Mouse (Mus musculus): ENCODE data around the gene Nckap1. TPM values are rescaled to one million over a fixed set of nuclear protein-coding genes. Genes with fewer than 3 reads are reported as not detected.

Gene Nckap1
- polyA plus RNA-seq, 1 experiment = 30.4 TPM

GRCm38 (mm10) chr2:80612796-80613195 lies 31.6 kb upstream of the Nckap1 start:
- Histone ChIP-seq H3K79me3 (ENCODE audit: low read depth) (no peaks in the 10 kb centered on the region), H3K27me3 (ENCODE audit: control insufficient read depth, insufficient read depth, insufficient read length) (no peaks in the 10 kb centered on the region), H3K79me2 (ENCODE audit: control insufficient read depth, insufficient read depth) (no peaks in the 10 kb centered on the region), H3K36me3 (ENCODE audit: control insufficient read depth, insufficient read depth) (no peaks in the 10 kb centered on the region), H3ac (ENCODE audit: control insufficient read depth, insufficient read length, low read depth) (no peak overlapping the region), H3K4me3 (ENCODE audit: insufficient read depth, poor library complexity, severe bottlenecking) (no peak overlapping the region)
- no peak for TF ChIP-seq MYOG (IDR thresholded peaks at IDR 0.05; ENCODE audit: control insufficient read depth, extremely low read depth, insufficient read length)
- TF ChIP-seq CTCF (IDR thresholded peaks at IDR 0.05; ENCODE audit: control insufficient read depth, insufficient read depth, insufficient read length) = no peak
- no peak for TF ChIP-seq FOSL1 (IDR thresholded peaks at IDR 0.05; ENCODE audit: insufficient read depth, low read length, poor library complexity, severe bottlenecking)
- no peak for TF ChIP-seq USF1 (IDR thresholded peaks at IDR 0.05; ENCODE audit: low read depth)
- TF ChIP-seq MAX (IDR thresholded peaks at IDR 0.05) = no peak
- TF ChIP-seq CEBPB (IDR thresholded peaks at IDR 0.05; ENCODE audit: low read depth) = no peak
- TF ChIP-seq MYOD1 (IDR thresholded peaks at IDR 0.05; ENCODE audit: control insufficient read depth, insufficient read length, low read depth) = no peak

- no peaks in the 10 kb centered on the region for H3K27me3 ChIP-seq (ENCODE audit: control insufficient read depth, insufficient read depth, insufficient read length)
- TF ChIP-seq USF1 (IDR thresholded peaks at IDR 0.05; ENCODE audit: low read depth) (no peak), MAX (IDR thresholded peaks at IDR 0.05) (no peak), FOSL1 (IDR thresholded peaks at IDR 0.05; ENCODE audit: insufficient read depth, low read length, poor library complexity, severe bottlenecking) (no peak), CEBPB (IDR thresholded peaks at IDR 0.05; ENCODE audit: low read depth) (no peak), MYOG (IDR thresholded peaks at IDR 0.05; ENCODE audit: control insufficient read depth, extremely low read depth, insufficient read length) (no peak), CTCF (IDR thresholded peaks at IDR 0.05; ENCODE audit: control insufficient read depth, insufficient read depth, insufficient read length) (no peak), MYOD1 (IDR thresholded peaks at IDR 0.05; ENCODE audit: control insufficient read depth, insufficient read length, low read depth) (no peak)
- H3K79me2 ChIP-seq (ENCODE audit: control insufficient read depth, insufficient read depth) = no peaks in the 10 kb centered on the region
- no peaks in the 10 kb centered on the region for H3K36me3 ChIP-seq (ENCODE audit: control insufficient read depth, insufficient read depth)
- H3K4me3 ChIP-seq (ENCODE audit: insufficient read depth, poor library complexity, severe bottlenecking) = no peak overlapping the region
- no peak overlapping the region for H3ac ChIP-seq (ENCODE audit: control insufficient read depth, insufficient read length, low read depth)
- no peaks in the 10 kb centered on the region for H3K79me3 ChIP-seq (ENCODE audit: low read depth)
Measured at GRCm38 (mm10) chr2:80612286-80612685, 31.1 kb upstream of the Nckap1 start.

DNA sequence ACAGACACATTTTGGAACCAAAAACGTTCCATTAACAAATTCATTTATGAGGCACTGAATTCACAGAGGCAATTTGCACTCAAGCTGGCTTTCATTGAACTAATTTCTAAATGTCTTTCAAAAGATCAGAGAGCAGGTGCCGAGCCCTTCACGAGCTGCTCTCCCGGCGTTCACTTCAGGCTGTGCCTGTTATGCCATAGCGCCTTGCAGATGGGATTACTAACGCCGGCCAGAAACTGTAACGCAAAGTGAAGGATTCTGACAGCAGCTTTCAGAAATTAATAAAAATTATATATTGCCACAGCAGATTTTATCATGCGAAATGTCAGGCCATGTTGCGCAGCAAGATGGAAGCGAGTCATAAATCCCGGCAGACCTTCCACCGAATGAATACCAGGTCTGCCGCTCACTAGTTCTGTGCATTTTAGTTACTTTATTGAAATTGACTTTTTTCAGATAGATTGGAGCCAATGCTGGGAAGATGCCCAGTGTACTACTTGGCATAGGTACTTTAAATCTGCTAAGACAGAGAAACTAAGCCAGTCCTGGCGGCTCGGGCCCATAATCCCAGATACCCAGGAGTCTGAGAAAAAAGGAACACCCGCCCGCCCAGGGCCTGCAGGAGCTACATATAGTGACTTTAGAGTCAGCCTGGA lies 22.7 kb upstream of the Nckap1 start:
- Histone ChIP-seq H3K4me3 (ENCODE audit: insufficient read depth, poor library complexity, severe bottlenecking) (no peak overlapping the region), H3K27me3 (ENCODE audit: control insufficient read depth, insufficient read depth, insufficient read length) (no peaks in the 10 kb centered on the region), H3ac (ENCODE audit: control insufficient read depth, insufficient read length, low read depth) (no peak overlapping the region), H3K79me3 (ENCODE audit: low read depth) (no peaks in the 10 kb centered on the region), H3K79me2 (ENCODE audit: control insufficient read depth, insufficient read depth) (no peaks in the 10 kb centered on the region), H3K36me3 (ENCODE audit: control insufficient read depth, insufficient read depth) (no peaks in the 10 kb centered on the region)
- TF ChIP-seq MYOG (IDR thresholded peaks at IDR 0.05; ENCODE audit: control insufficient read depth, extremely low read depth, insufficient read length) = no peak
- no peak for TF ChIP-seq USF1 (IDR thresholded peaks at IDR 0.05; ENCODE audit: low read depth)
- no peak for TF ChIP-seq CEBPB (IDR thresholded peaks at IDR 0.05; ENCODE audit: low read depth)
- TF ChIP-seq MYOD1 (IDR thresholded peaks at IDR 0.05; ENCODE audit: control insufficient read depth, insufficient read length, low read depth) = no peak
- TF ChIP-seq MAX (IDR thresholded peaks at IDR 0.05) = no peak
- TF ChIP-seq FOSL1 (IDR thresholded peaks at IDR 0.05; ENCODE audit: insufficient read depth, low read length, poor library complexity, severe bottlenecking) = no peak
- TF ChIP-seq CTCF (IDR thresholded peaks at IDR 0.05; ENCODE audit: control insufficient read depth, insufficient read depth, insufficient read length) = no peak

GRCm38 (mm10) chr2:80602756-80603155 lies 21.6 kb upstream of the Nckap1 start:
- Histone ChIP-seq H3K79me2 (ENCODE audit: control insufficient read depth, insufficient read depth) (no peaks in the 10 kb centered on the region), H3ac (ENCODE audit: control insufficient read depth, insufficient read length, low read depth) (no peak overlapping the region), H3K79me3 (ENCODE audit: low read depth) (no peaks in the 10 kb centered on the region), H3K27me3 (ENCODE audit: control insufficient read depth, insufficient read depth, insufficient read length) (no peaks in the 10 kb centered on the region), H3K4me3 (ENCODE audit: insufficient read depth, poor library complexity, severe bottlenecking) (no peak overlapping the region), H3K36me3 (ENCODE audit: control insufficient read depth, insufficient read depth) (no peaks in the 10 kb centered on the region)
- TF ChIP-seq MAX (IDR thresholded peaks at IDR 0.05) (no peak), MYOG (IDR thresholded peaks at IDR 0.05; ENCODE audit: control insufficient read depth, extremely low read depth, insufficient read length) (no peak), CEBPB (IDR thresholded peaks at IDR 0.05; ENCODE audit: low read depth) (no peak)

- H3K79me3 ChIP-seq (ENCODE audit: low read depth) = no peaks in the 10 kb centered on the region
- H3K79me2 ChIP-seq (ENCODE audit: control insufficient read depth, insufficient read depth) = no peaks in the 10 kb centered on the region
- H3ac ChIP-seq (ENCODE audit: control insufficient read depth, insufficient read length, low read depth) = no peak overlapping the region
- no peaks in the 10 kb centered on the region for H3K36me3 ChIP-seq (ENCODE audit: control insufficient read depth, insufficient read depth)
- no peaks in the 10 kb centered on the region for H3K27me3 ChIP-seq (ENCODE audit: control insufficient read depth, insufficient read depth, insufficient read length)
- TF ChIP-seq MYOD1 (IDR thresholded peaks at IDR 0.05; ENCODE audit: control insufficient read depth, insufficient read length, low read depth) (no peak), CTCF (IDR thresholded peaks at IDR 0.05; ENCODE audit: control insufficient read depth, insufficient read depth, insufficient read length) (no peak), MAX (IDR thresholded peaks at IDR 0.05) (no peak), MYOG (IDR thresholded peaks at IDR 0.05; ENCODE audit: control insufficient read depth, extremely low read depth, insufficient read length) (no peak)
- H3K4me3 ChIP-seq (ENCODE audit: insufficient read depth, poor library complexity, severe bottlenecking) = no peak overlapping the region
Measured at GRCm38 (mm10) chr2:80600611-80601010, 19.4 kb upstream of the Nckap1 start.

- no peaks in the 10 kb centered on the region for H3K79me3 ChIP-seq (ENCODE audit: low read depth)
- TF ChIP-seq MAX (IDR thresholded peaks at IDR 0.05) = no peak
- no peak for TF ChIP-seq MYOG (IDR thresholded peaks at IDR 0.05; ENCODE audit: control insufficient read depth, extremely low read depth, insufficient read length)
- no peak for TF ChIP-seq MYOD1 (IDR thresholded peaks at IDR 0.05; ENCODE audit: control insufficient read depth, insufficient read length, low read depth)
Measured at GRCm38 (mm10) chr2:80599850-80600249, 18.7 kb upstream of the Nckap1 start.

More at GRCm38 (mm10) chr2:80599850-80600249, 18.7 kb upstream of the Nckap1 start:
- no peaks in the 10 kb centered on the region for H3K79me2 ChIP-seq (ENCODE audit: control insufficient read depth, insufficient read depth)
- no peaks in the 10 kb centered on the region for H3K36me3 ChIP-seq (ENCODE audit: control insufficient read depth, insufficient read depth)
- no peaks in the 10 kb centered on the region for H3K27me3 ChIP-seq (ENCODE audit: control insufficient read depth, insufficient read depth, insufficient read length)
- no peak overlapping the region for H3ac ChIP-seq (ENCODE audit: control insufficient read depth, insufficient read length, low read depth)
- no peak overlapping the region for H3K4me3 ChIP-seq (ENCODE audit: insufficient read depth, poor library complexity, severe bottlenecking)

Measured in C2C12 (cell line).